Mouse (Mus musculus) neutrophil, adult 59 days (primary cell): ENCODE results near the gene Kdm6b. TPM values are rescaled to one million over a fixed set of nuclear protein-coding genes. Genes with fewer than 3 reads are reported as not detected.

Source experiments
- total RNA-seq, 2 experiments: library from RNA; stranded (reverse); gene quantifications; 1 replicate in 1 of 2; 2 replicates in 1 of 2; pipeline ENCODE4 v1.2.4; 2023

The Kdm6b gene
- 100 to 1,000 TPM; 177 to 192 TPM for total RNA-seq

DNA sequence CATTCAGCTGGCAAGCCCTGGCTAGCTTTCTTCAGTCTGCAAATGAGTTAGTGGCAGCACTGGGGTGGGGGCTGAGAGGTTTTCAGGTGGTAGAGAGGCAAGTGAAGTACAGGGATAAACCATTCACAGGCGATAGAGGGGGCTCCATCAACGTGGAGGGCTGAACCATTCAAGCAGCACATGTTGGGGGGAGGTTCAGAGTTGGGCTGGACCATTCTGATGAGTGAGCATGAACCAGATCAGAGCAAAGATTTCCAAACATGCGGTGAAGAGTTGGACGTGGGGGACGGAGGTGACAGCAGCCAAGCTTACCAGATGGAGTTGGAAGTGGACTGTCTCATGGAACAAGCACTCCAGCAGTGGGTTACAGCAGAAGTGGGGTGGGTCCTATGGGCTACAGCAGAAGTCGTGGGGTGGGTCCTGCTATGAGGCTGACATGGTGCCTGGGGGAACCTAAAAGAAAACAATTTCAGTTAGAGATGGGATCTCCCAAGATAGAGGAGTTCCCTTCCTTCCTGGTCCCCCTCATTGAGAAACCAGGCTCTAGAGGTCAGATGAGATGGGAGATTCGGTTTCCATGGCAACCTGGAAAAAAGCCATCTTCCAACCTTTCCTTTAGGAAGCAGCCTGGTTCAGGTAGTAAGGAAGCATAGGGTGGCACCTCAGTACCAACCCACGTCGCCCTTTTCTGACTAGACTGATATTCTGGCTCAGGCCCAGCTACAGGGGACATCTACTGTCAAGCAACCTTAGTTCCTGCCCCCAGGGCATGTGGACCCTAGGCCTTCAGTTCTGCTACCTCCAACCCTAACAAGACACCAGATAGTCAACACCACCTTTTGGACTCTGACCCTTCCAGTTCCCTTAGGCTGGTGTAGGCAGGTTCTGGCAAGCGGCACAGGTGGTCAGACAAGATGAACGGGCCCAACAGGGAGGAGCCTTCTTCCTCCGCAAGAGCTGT, at the start of gene Kdm6b:
TSS of gene Kdm6b (minus strand) at position 455 of the 961 bp plus-strand sequence.

DNA sequence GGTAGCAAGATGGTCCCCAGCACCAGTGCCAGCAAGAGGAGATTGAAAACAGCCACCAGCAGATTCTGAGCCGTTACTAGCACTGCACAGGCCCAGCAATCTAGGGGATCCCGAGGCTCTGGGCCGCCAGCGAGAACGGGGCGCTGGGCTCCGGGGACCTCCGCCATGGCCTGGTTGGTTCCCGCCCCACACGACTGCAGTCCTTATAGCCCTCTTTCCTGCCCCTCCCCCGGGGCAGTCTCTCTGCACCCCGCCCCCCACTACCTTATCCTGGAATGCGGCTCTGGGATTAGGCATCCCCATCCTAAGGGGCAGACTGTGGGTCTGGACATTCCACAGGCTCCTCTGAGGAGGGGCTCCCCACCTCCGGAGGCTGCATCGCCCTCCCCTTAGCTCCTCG, 15.4 kb downstream of the Kdm6b start, which contains the start of gene Tmem88:
TSS of gene Tmem88 (minus strand) at position 176 of the 400 bp plus-strand sequence.

DNA sequence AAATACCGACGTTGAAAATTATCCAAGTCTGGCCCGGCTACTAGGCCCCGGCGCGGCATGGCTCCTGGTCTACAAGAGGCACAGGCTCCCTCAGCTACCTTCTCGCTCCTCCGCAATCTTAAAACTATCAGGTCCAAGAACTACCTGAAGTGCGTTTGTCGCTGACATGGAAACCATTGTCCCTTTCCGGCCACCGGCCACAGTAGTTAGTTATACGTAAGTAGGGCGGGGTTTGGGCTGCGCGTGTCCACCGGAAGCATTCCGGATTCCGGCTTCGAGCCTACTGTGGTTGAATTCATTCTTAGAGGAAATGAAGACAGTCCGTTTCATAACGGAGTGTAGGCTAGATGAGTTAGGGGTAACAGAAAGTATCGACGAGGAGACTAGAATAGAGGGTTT, 18.2 kb downstream of the Kdm6b start, which contains the start of the genes Naa38 and Cyb5d1:
TSS of gene Naa38 (plus strand) at position 253 of the 399 bp plus-strand sequence.
TSS of gene Cyb5d1 (minus strand) at position 397 of the 399 bp plus-strand sequence.

DNA sequence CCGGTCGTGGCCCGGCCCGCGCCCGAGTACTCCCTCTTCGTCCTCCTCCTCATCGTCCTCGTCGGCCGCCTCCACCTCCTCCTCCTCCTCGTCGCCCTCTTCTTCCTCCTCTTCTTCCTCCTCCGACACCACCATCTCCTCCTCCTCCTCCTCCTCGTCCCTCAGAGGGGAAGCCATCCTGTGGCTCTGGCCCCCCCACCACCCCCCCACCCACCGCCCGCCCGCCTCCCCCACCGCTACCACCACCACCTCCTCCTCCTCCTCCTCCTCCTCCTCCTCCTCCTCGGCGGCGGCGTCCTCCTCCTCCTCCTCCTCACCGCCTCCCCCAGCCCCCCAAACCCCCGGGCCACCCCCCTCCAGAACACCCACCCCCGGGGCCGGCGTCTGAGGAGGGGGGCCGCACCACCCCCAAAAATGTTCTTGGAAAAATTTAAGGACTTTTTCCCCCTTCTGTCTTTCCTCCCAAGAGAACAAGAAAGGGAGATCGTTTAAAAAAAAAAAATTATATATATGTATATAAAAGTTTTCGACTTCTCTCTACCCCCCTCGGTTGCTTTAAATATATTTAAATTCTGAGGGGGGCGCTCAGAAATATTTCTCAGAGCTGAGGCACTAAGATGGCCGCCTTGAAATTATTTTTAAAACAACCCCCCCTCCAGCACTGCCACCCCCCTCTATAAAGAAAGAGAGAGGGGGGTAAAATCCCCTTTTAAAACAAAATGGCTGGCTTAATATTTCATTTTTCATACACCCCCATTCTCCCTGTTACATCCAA, 44.1 kb downstream of the Kdm6b start, which contains the start of gene Chd3:
TSS of gene Chd3 (minus strand) at position 192 of the 775 bp plus-strand sequence.

Other genes starting within 250 kb of the Kdm6b start
- under 1 TPM; 0.22 to 0.24 TPM for gene Alox8, start 215.8 kb downstream of the Kdm6b start, total RNA-seq
- not detected for gene Gucy2e, start 176.6 kb downstream of the Kdm6b start, total RNA-seq
- 10 to 100 TPM; 12.2 TPM for gene Cntrob, start 89.9 kb downstream of the Kdm6b start, total RNA-seq
- 10 to 100 TPM; 45.7 to 52.8 TPM for gene Trappc1, start 89.7 kb downstream of the Kdm6b start, total RNA-seq
- under 1 TPM; 0.20 to 0.84 TPM for gene Kcnab3, start 87.4 kb downstream of the Kdm6b start, total RNA-seq
- 1 to 10 TPM; 1.3 to 2.4 TPM for gene Rnf227, start 73.2 kb downstream of the Kdm6b start, total RNA-seq
- gene Chd3, start 44.3 kb downstream of the Kdm6b start, total RNA-seq, result 10 to 100 TPM; 13.7 to 17.7 TPM
- 10 to 100 TPM; 41.4 to 43.4 TPM for gene Naa38, start 18.2 kb downstream of the Kdm6b start, total RNA-seq
- 10 to 100 TPM; 21.9 to 23.2 TPM for gene Cyb5d1, start 18.0 kb downstream of the Kdm6b start, total RNA-seq
- gene Tmem88, start 15.4 kb downstream of the Kdm6b start, total RNA-seq, result 1 to 10 TPM; 2.2 to 3.3 TPM
- 1 to 10 TPM; 2.6 to 6.5 TPM for gene Dnah2, start 135.4 kb upstream of the Kdm6b start, total RNA-seq
- gene Efnb3, start 146.5 kb upstream of the Kdm6b start, total RNA-seq, result under 1 TPM in 1 of 2 experiments, not detected in 1; 0.24 TPM
- gene Wrap53, start 166.6 kb upstream of the Kdm6b start, total RNA-seq, result 10 to 100 TPM in 1 of 2 experiments, 1 to 10 TPM in 1; 9.1 to 11.8 TPM
- 10 to 100 TPM; 52.9 to 58.1 TPM for gene Trp53, start 166.7 kb upstream of the Kdm6b start, total RNA-seq
- gene Atp1b2, start 192.3 kb upstream of the Kdm6b start, total RNA-seq, result 1 to 10 TPM in 1 of 2 experiments, under 1 TPM in 1; 0.90 to 4.0 TPM
- gene Shbg, start 204.2 kb upstream of the Kdm6b start, total RNA-seq, result not detected
- gene Sat2, start 208.3 kb upstream of the Kdm6b start, total RNA-seq, result not detected
- gene Fxr2, start 219.3 kb upstream of the Kdm6b start, total RNA-seq, result 10 to 100 TPM; 39.1 to 51.4 TPM
- under 1 TPM in 1 of 2 experiments, not detected in 1; 0.62 TPM for gene Sox15, start 241.6 kb upstream of the Kdm6b start, total RNA-seq
- gene Mpdu1, start 249.0 kb upstream of the Kdm6b start, total RNA-seq, result 10 to 100 TPM; 54.1 to 58.1 TPM